Mouse (Mus musculus): ENCODE measurements around the gene Gm44511. TPM values are rescaled to one million over a fixed set of nuclear protein-coding genes. Genes with fewer than 3 reads are reported as not detected.
"Not testable (repeated sequence)": the region's sequence is repeated elsewhere in the genome, so short reads cannot be mapped to it uniquely, and the experiment has no call there.

Gm44511 gene
- polyA plus RNA-seq, 1 experiment from 2014 or later: not detected

DNA sequence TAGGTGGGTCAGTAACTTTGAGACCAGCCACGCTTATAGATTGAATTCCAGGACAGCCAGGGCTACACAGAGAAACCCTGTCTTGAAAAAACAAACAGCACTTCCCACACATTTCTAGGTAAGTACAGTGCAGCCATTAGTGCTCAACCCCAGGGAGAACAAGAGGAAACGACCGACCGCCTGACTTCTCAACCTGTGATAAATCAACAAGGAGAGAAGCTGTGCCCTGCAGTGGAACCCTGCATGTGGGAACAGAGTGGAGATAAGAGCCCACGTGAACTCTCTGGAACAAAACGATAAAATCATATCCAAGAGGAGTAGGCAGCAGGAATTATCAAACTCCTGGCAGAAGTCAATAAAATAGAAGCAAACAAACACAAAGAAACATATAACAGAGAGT is 32.4 kb downstream of the Gm44511 start:
- H3K4me3 ChIP-seq (replicated peaks): no peak overlapping the region
- no peak overlapping the region for H3K4me2 ChIP-seq
- peaks cover 7% of the 10 kb centered on the region for H3K4me1 ChIP-seq
- H3K36me3 ChIP-seq (replicated peaks): no peaks in the 10 kb centered on the region
- no peaks in the 10 kb centered on the region for H3K27me3 ChIP-seq
- 78% methylated on average over 6 of the region's 6 CpGs for WGBS
- no peak for ATAC-seq (ENCODE audit: low FRiP score)
- no peak overlapping the region for H3K9ac ChIP-seq
- no peaks in the 10 kb centered on the region for H3K9me3 ChIP-seq
- H3K27ac ChIP-seq: no peak overlapping the region

DNA sequence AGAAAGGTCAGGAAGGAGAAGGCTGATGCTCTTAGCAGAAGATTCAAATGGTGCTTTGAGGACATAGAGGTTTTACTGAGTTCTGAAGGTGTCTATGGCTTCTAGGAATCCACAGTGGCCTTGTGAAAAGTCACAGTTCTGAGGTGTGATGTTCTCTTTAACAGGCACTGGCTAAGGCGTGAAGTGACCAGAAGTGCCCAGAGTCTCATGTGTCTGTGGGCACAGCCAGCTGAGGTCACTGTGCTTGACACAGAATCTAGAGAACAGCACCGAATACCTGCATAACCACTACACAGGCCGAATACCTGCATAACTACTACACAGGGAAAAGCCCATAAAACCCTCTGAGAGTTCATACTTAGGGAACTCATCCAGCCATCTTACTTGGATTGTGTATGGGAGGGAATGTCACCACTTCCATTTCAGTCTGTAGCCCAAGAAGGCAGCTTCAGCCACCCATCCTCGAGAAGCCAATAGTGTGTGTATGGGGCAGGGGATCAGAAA is 35.6 kb downstream of the Gm44511 start:
- WGBS: 91% methylated on average over 4 of the region's 4 CpGs
- H3K36me3 ChIP-seq (replicated peaks); H3K4me3 ChIP-seq (replicated peaks); H3K9ac ChIP-seq; ATAC-seq (ENCODE audit: low FRiP score); H3K27ac ChIP-seq; H3K9me3 ChIP-seq; H3K4me1 ChIP-seq; H3K27me3 ChIP-seq; H3K4me2 ChIP-seq: not testable (repeated sequence)

GRCm38 (mm10) chr6:128789115-128789514 is 37.0 kb downstream of the Gm44511 start, which contains the start of gene Klrb1c:
Gene Klrb1c (minus strand): TSS chr6:128789215.
- no peak for ATAC-seq (ENCODE audit: low FRiP score)
- Histone ChIP-seq H3K4me3 (replicated peaks) (no peak within 1 kb of the TSS), H3K4me1 (no peaks in the 10 kb centered on the region), H3K4me2 (no peak within 1 kb of the TSS), H3K27ac (no peak within 1 kb of the TSS), H3K27me3 (no peaks in the 10 kb centered on the region), H3K36me3 (replicated peaks) (no peaks in the 10 kb centered on the region), H3K9ac (no peak within 1 kb of the TSS), H3K9me3 (no peaks in the 10 kb centered on the region)
- WGBS: 90% methylated on average over 2 of the region's 2 CpGs

GRCm38 (mm10) chr6:128788517-128788916 is 37.6 kb downstream of the Gm44511 start:
- 50% methylated on average over 1 of the region's 1 CpGs for WGBS
- no peak overlapping the region for H3K9ac ChIP-seq
- no peak overlapping the region for H3K27ac ChIP-seq
- H3K4me1 ChIP-seq: no peaks in the 10 kb centered on the region
- H3K36me3 ChIP-seq (replicated peaks): no peaks in the 10 kb centered on the region
- H3K9me3 ChIP-seq: no peaks in the 10 kb centered on the region
- no peak overlapping the region for H3K4me3 ChIP-seq (replicated peaks)
- no peak overlapping the region for H3K4me2 ChIP-seq
- no peak for ATAC-seq (ENCODE audit: low FRiP score)
- H3K27me3 ChIP-seq: no peaks in the 10 kb centered on the region

DNA sequence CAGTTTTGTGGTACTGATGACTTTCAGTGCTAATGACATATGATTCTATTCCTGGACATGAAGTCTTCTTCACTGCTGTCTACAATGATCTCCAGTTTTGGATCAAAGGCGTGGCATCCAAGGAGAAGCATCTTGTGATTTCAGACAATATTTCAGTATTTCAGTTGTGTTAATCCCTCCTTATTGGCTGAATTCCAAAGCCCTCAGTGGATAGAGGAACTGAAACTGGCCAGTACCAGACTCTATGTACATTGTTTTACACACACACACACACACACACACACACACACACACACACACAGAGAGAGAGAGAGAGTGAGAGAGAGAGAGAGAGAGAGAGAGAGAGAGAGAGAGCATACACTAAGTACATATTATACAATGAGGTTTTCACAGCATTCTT is 39.7 kb downstream of the Gm44511 start:
- H3K9ac ChIP-seq: not testable (repeated sequence)

GRCm38 (mm10) chr6:128769481-128770253 is 56.4 kb downstream of the Gm44511 start:
- ATAC-seq (ENCODE audit: low FRiP score): no peak
- H3K36me3 ChIP-seq (replicated peaks): no peaks in the 10 kb centered on the region
- H3K4me2 ChIP-seq: no peak overlapping the region
- 80% methylated on average over 10 of the region's 10 CpGs for WGBS
- H3K4me1 ChIP-seq: 0 out of 2 replicates have a peak, but pooled peaks cover 4% of the 10 kb centered on the region
- no peak overlapping the region for H3K4me3 ChIP-seq (replicated peaks)
- no peaks in the 10 kb centered on the region for H3K27me3 ChIP-seq
- no peak overlapping the region for H3K27ac ChIP-seq
- 0 out of 2 replicates have a peak, but pooled peaks cover 3% of the 10 kb centered on the region for H3K9me3 ChIP-seq
- no peak overlapping the region for H3K9ac ChIP-seq

More for the DNA sequence above, 39.7 kb downstream of the Gm44511 start:
- WGBS: 92% methylated on average over 1 of the region's 1 CpGs
- H3K4me3 ChIP-seq (replicated peaks); H3K27ac ChIP-seq; H3K27me3 ChIP-seq; H3K36me3 ChIP-seq (replicated peaks); ATAC-seq (ENCODE audit: low FRiP score); H3K4me2 ChIP-seq; H3K9me3 ChIP-seq; H3K4me1 ChIP-seq: not testable (repeated sequence)

DNA sequence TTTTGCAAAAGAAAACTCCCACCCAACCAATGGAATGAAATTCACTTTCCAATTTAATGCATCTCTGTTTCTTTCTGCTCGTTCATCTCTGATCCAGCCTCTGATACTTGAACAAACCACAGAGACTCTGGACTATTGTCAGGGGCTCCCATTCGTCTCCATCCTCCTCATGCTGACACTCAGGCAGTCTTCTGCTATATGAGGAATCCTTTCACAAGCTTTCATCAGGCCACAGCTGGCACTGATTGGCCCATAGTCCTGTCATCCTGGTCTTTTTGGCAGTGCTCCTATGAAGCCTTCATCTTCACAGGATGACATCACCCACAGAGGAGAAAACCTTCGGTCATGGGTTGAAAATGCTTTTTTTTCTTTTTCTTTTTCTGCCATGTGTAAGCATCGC is 58.1 kb downstream of the Gm44511 start:
- H3K4me1 ChIP-seq: 0 out of 2 replicates have a peak, but pooled peaks cover 4% of the 10 kb centered on the region
- no peaks in the 10 kb centered on the region for H3K36me3 ChIP-seq (replicated peaks)
- WGBS: 85% methylated on average over 4 of the region's 4 CpGs
- no peaks in the 10 kb centered on the region for H3K27me3 ChIP-seq
- no peak overlapping the region for H3K4me3 ChIP-seq (replicated peaks)
- no peak overlapping the region for H3K9ac ChIP-seq
- no peak overlapping the region for H3K4me2 ChIP-seq
- ATAC-seq (ENCODE audit: low FRiP score): no peak
- no peak overlapping the region for H3K27ac ChIP-seq
- 0 out of 2 replicates have a peak, but pooled peaks cover under 1% of the 10 kb centered on the region for H3K9me3 ChIP-seq

GRCm38 (mm10) chr6:128766486-128767254 is 59.4 kb downstream of the Gm44511 start:
- peak; percentile 27; the same call in 1 of the 2 replicates for ATAC-seq (ENCODE audit: low FRiP score)
- H3K36me3 ChIP-seq (replicated peaks); H3K4me3 ChIP-seq (replicated peaks); H3K9ac ChIP-seq; H3K27me3 ChIP-seq; H3K9me3 ChIP-seq; H3K27ac ChIP-seq; H3K4me1 ChIP-seq: not testable (repeated sequence)
- 64% methylated on average over 6 of the region's 6 CpGs for WGBS
- H3K4me2 ChIP-seq: peak overlapping the region; percentile 15; the same call in 1 of the 2 replicates

- Histone ChIP-seq H3K4me1 (0 out of 2 replicates have a peak, but pooled peaks cover 7% of the 10 kb centered on the region), H3K27ac (no peak overlapping the region), H3K4me2 (no peak overlapping the region), H3K27me3 (no peaks in the 10 kb centered on the region), H3K36me3 (replicated peaks) (no peaks in the 10 kb centered on the region), H3K4me3 (replicated peaks) (no peak overlapping the region), H3K9me3 (no peaks in the 10 kb centered on the region), H3K9ac (no peak overlapping the region)
- ATAC-seq (ENCODE audit: low FRiP score): no peak
- 91% methylated on average over 1 of the region's 1 CpGs for WGBS
Measured at GRCm38 (mm10) chr6:128765211-128765610, 60.9 kb downstream of the Gm44511 start.

- Histone ChIP-seq H3K4me3 (replicated peaks) (peak overlapping the region; percentile 49), H3K9me3 (no peaks in the 10 kb centered on the region), H3K27ac (no peak overlapping the region), H3K4me1 (0 out of 2 replicates have a peak, but pooled peaks cover 3% of the 10 kb centered on the region), H3K9ac (peak overlapping the region; percentile 48), H3K4me2 (peak overlapping the region; percentile 44), H3K36me3 (replicated peaks) (no peaks in the 10 kb centered on the region), H3K27me3 (no peaks in the 10 kb centered on the region)
- 23% methylated on average over 5 of the region's 5 CpGs for WGBS
- no peak for ATAC-seq (ENCODE audit: low FRiP score)
Measured at GRCm38 (mm10) chr6:128764598-128764997, 61.5 kb downstream of the Gm44511 start.

GRCm38 (mm10) chr6:128763736-128764523 is 62.2 kb downstream of the Gm44511 start:
- ATAC-seq (ENCODE audit: low FRiP score): peak; percentile 91
- WGBS: 1% methylated on average over 30 of the region's 30 CpGs

More at GRCm38 (mm10) chr6:128763736-128764523, 62.2 kb downstream of the Gm44511 start:
- peak overlapping the region; percentile 63 for H3K9ac ChIP-seq
- 0 out of 2 replicates have a peak, but pooled peaks cover 3% of the 10 kb centered on the region for H3K4me1 ChIP-seq
- peak overlapping the region; percentile 49 for H3K4me3 ChIP-seq (replicated peaks)
- H3K27ac ChIP-seq: peak overlapping the region; percentile 75
- H3K4me2 ChIP-seq: peak overlapping the region; percentile 62
- H3K9me3 ChIP-seq: no peaks in the 10 kb centered on the region
- no peaks in the 10 kb centered on the region for H3K36me3 ChIP-seq (replicated peaks)
- H3K27me3 ChIP-seq: no peaks in the 10 kb centered on the region
